Mouse (Mus musculus) lung, embryonic 15.5 days (tissue): ENCODE results near the gene C1qtnf7. TPM values are rescaled to one million over a fixed set of nuclear protein-coding genes. Genes with fewer than 3 reads are reported as not detected.

Experiments
- ATAC-seq: fragments of 200-750 bp; cut with Nextera tagmentation; 2 replicates; pipeline ENCODE4 v1.8.0; 2017; ENCODE audit warnings: moderate number of reproducible peaks, borderline replicate concordance; ENCODE audit not compliant: low FRiP score, low TSS enrichment; ENCODE audit errors: extremely low read depth
- H3K27ac ChIP-seq: fragments of 300-500 bp; sonication (generic); 2 replicates; pipeline ENCODE4 v1.5.1; 2015; ENCODE audit warnings: moderate library complexity, mild to moderate bottlenecking, inconsistent platforms
- H3K27me3 ChIP-seq: fragments of 300-500 bp; sonication (generic); 2 replicates; pipeline ENCODE4 v1.6.1; 2015; ENCODE audit warnings: inconsistent platforms
- H3K36me3 ChIP-seq: fragments of 300-500 bp; sonication (generic); 2 replicates; pipeline ENCODE4 v1.6.1; 2015; ENCODE audit warnings: inconsistent platforms
- H3K4me1 ChIP-seq: fragments of 300-500 bp; sonication (generic); 2 replicates; pipeline ENCODE4 v1.6.1; 2015; ENCODE audit warnings: inconsistent platforms
- H3K4me2 ChIP-seq: fragments of 300-500 bp; sonication (generic); 2 replicates; pipeline ENCODE4 v1.6.1; 2015; ENCODE audit warnings: inconsistent platforms, mild to moderate bottlenecking, moderate library complexity
- H3K4me3 ChIP-seq: fragments of 300-500 bp; sonication (generic); 2 replicates; pipeline ENCODE4 v1.5.1; 2015; ENCODE audit warnings: mild to moderate bottlenecking, inconsistent platforms
- H3K9ac ChIP-seq: fragments of 300-500 bp; sonication (generic); 2 replicates; pipeline ENCODE4 v1.6.1; 2015; ENCODE audit warnings: inconsistent platforms
- H3K9me3 ChIP-seq: fragments of 300-500 bp; sonication (generic); 2 replicates; pipeline ENCODE4 v1.6.1; 2016; ENCODE audit warnings: inconsistent platforms
- WGBS: fragments of 180-500 bp; shearing (Covaris S2); methylation state at CpG from one replicate; pipeline ENCODE4 v1.1.7; 2015; 5-methylcytosine and 5-hydroxymethylcytosine counted together
- polyA plus RNA-seq: library from polyadenylated mRNA; unstranded; fragments of >200 nt; fragmentation: Nextera tagmentation; extraction: Ambion mirVana; gene quantifications from 2 replicates; pipeline ENCODE4 v1.2.1, GENCODE M21; 2015

The C1qtnf7 gene
- polyA plus RNA-seq: 47.7 and 48.2 TPM in 2 replicates

GRCm38 (mm10) chr5:43515401-43515976 lies at the start of gene C1qtnf7:
Gene C1qtnf7, plus strand, starts transcription at chr5:43515538.
- Histone ChIP-seq H3K27me3 (no peaks in the 10 kb centered on the region), H3K9ac (peak within 1 kb of the TSS; percentile 48), H3K27ac (peak within 1 kb of the TSS; percentile 90)

DNA sequence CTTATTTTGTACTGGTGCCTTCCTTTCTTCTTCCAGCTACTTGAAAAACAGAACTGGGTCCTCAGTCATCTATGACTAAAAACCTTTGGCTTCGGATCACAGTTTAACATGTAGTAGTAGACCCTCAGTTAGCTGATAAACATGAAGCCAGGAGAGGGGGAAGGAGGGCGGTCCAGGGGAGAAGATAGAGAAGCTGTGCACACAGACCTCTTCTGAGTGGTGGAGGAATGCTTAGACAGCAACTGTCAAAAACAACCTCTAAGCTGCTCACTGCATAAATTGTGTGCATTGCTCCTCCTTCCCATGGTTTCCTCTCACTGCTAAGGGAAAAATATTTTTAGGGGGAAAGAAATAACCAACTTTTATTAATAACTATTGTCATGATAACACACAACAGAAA lies 48.6 kb upstream of the C1qtnf7 start:
- Histone ChIP-seq H3K4me2 (no peak overlapping the region), H3K4me3 (no peak overlapping the region)
- 41% methylated on average over 2 of the region's 2 CpGs for WGBS

More at GRCm38 (mm10) chr5:43515401-43515976, at the start of gene C1qtnf7:
- Histone ChIP-seq H3K36me3 (no peaks in the 10 kb centered on the region), H3K4me3 (peak within 1 kb of the TSS; percentile 40), H3K4me1 (peaks cover 34% of the 10 kb centered on the region), H3K9me3 (no peaks in the 10 kb centered on the region), H3K4me2 (peak within 1 kb of the TSS; percentile 51)
- peak; percentile 37; the same call in 1 of the 2 replicates for ATAC-seq
- WGBS: 7% methylated on average over 15 of the region's 15 CpGs

GRCm38 (mm10) chr5:43467214-43467613 lies 48.1 kb upstream of the C1qtnf7 start:
- no peaks in the 10 kb centered on the region for H3K36me3 ChIP-seq
- H3K9me3 ChIP-seq: no peaks in the 10 kb centered on the region
- peaks cover 3% of the 10 kb centered on the region; the same call in 1 of the 2 replicates for H3K4me1 ChIP-seq
- H3K27me3 ChIP-seq: no peaks in the 10 kb centered on the region
- H3K4me2 ChIP-seq: no peak overlapping the region
- WGBS: 31% methylated on average over 3 of the region's 3 CpGs
- H3K4me3 ChIP-seq: no peak overlapping the region
- H3K9ac ChIP-seq: no peak overlapping the region
- H3K27ac ChIP-seq: no peak overlapping the region
- no peak for ATAC-seq

More for the DNA sequence above, 48.6 kb upstream of the C1qtnf7 start:
- no peaks in the 10 kb centered on the region for H3K9me3 ChIP-seq
- no peak overlapping the region for H3K27ac ChIP-seq
- no peaks in the 10 kb centered on the region for H3K36me3 ChIP-seq
- no peaks in the 10 kb centered on the region for H3K27me3 ChIP-seq
- ATAC-seq: peak; percentile 46; the same call in 1 of the 2 replicates
- no peak overlapping the region for H3K9ac ChIP-seq
- peaks cover 3% of the 10 kb centered on the region; the same call in 1 of the 2 replicates for H3K4me1 ChIP-seq

DNA sequence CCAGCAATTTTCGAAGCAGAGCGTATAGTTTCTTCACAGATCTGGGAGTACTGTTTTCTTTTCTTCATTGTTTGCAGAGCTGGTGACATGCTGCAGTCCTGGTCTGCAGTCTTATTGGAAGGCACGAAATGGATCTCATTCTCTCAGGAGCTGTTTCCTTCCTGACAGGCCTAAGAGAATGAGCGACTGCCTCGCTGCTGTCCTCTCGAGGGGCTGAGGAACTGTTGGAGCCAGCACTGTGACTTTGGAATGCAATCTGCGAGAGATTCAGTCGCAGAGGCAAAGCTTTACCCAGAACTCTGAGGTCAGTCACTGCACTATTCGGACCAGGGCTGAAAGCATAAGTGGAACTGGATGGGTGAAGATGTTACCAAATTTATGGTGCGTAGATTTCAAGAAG lies 46.4 kb upstream of the C1qtnf7 start:
- H3K9me3 ChIP-seq: no peaks in the 10 kb centered on the region
- no peaks in the 10 kb centered on the region for H3K36me3 ChIP-seq
- 57% methylated on average over 10 of the region's 10 CpGs for WGBS
- no peak for ATAC-seq
- H3K27me3 ChIP-seq: no peaks in the 10 kb centered on the region
- no peak overlapping the region for H3K4me2 ChIP-seq
- no peak overlapping the region for H3K27ac ChIP-seq
- no peak overlapping the region for H3K4me3 ChIP-seq
- peaks cover 3% of the 10 kb centered on the region; the same call in 1 of the 2 replicates for H3K4me1 ChIP-seq
- H3K9ac ChIP-seq: no peak overlapping the region

DNA sequence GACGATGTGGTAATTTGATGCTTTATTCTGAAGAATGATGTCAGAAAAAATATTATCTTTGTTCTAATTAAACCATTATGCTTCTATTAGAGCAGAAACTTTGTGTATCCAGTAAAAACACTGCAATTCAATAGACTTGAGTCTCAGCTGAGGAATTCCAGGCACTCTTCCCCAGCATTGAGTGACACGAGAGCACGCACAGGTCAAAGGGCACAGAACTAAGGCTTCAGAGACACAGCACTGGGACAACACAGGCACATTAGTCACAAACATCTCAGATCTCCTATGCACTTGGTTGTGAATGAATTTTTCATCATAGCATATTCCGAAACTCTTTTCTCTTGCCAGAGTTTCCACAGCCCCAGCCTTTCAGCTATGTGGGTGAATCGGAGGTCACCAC lies 37.4 kb upstream of the C1qtnf7 start:
- peaks cover 2% of the 10 kb centered on the region; the same call in 1 of the 2 replicates for H3K4me1 ChIP-seq
- H3K36me3 ChIP-seq: no peaks in the 10 kb centered on the region
- no peak overlapping the region for H3K4me2 ChIP-seq
- no peak overlapping the region for H3K27ac ChIP-seq
- H3K9me3 ChIP-seq: no peaks in the 10 kb centered on the region
- no peak overlapping the region for H3K4me3 ChIP-seq
- WGBS: 50% methylated on average over 5 of the region's 5 CpGs
- H3K9ac ChIP-seq: no peak overlapping the region
- ATAC-seq: no peak
- H3K27me3 ChIP-seq: no peaks in the 10 kb centered on the region

- H3K4me1 ChIP-seq: peaks cover 2% of the 10 kb centered on the region; the same call in 1 of the 2 replicates
- H3K4me2 ChIP-seq: no peak overlapping the region
- H3K27me3 ChIP-seq: no peaks in the 10 kb centered on the region
- no peak overlapping the region for H3K27ac ChIP-seq
- H3K4me3 ChIP-seq: no peak overlapping the region
- H3K36me3 ChIP-seq: no peaks in the 10 kb centered on the region
- H3K9ac ChIP-seq: no peak overlapping the region
- ATAC-seq: no peak
- WGBS: 29% methylated on average over 3 of the region's 3 CpGs
- no peaks in the 10 kb centered on the region for H3K9me3 ChIP-seq
Observed at GRCm38 (mm10) chr5:43480046-43480445, 35.3 kb upstream of the C1qtnf7 start.

DNA sequence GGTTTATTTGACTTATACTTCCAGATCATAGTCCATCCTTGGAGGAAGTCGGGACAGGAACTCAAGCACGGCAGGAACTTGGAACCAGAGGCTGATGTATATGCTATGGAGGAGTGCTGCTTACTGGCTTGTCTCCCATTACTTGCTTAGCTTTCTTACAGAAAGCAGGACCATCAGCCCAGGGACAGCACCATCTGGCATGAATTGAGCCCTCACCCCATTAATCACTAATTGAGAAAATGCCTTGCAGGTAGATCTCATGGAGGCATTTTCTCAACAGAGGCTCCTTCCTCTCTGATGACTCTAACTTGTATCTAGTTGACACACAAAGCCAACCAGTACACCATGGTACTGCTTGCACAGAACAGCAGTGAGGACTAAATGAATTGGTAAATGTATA lies 34.6 kb upstream of the C1qtnf7 start:
- Histone ChIP-seq H3K36me3 (no peaks in the 10 kb centered on the region), H3K27ac (no peak overlapping the region), H3K27me3 (no peaks in the 10 kb centered on the region), H3K4me2 (no peak overlapping the region), H3K9me3 (no peaks in the 10 kb centered on the region), H3K9ac (no peak overlapping the region), H3K4me3 (no peak overlapping the region), H3K4me1 (peaks cover 2% of the 10 kb centered on the region; the same call in 1 of the 2 replicates)
- no peak for ATAC-seq
- WGBS: 43% methylated on average over 2 of the region's 2 CpGs

DNA sequence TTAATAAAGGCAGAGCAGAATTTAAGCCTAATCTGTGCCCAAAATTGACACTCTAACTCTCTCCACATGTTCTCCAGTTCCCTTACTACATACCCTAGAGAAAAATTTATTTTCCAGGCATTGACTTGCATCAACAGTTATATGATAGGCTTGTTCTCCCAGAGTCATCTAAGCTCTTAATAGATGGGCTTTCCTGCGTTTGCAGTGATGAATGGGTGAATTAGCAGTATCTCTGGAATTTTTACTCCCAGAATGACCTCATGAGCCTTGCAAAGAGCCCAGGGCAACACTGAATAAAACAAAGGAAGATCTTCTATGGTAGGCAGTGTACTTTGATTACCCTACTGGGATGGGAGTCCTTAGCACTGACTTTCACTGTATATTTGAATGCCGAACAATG lies 33.5 kb upstream of the C1qtnf7 start:
- H3K4me1 ChIP-seq: no peaks in the 10 kb centered on the region

DNA sequence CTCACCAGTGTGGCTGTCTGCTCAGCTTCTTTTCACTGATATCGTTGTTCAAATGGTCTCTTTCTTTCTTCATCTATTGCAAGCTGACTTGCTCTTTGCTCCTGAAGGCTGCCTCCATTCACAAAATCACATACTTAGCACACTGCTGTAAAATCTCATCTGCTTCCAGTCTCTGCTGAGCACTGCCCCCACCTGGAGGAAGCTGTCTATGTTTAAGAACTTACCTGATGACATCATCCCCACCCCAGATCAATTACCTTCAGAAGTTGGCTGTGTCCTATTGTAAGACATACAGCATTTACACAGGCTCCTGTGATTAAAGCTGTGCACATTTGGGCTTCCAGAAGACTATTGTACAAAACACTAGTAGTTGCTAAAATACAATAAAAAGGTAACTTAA lies 13.5 kb upstream of the C1qtnf7 start:
- Histone ChIP-seq H3K27me3 (no peaks in the 10 kb centered on the region), H3K36me3 (no peaks in the 10 kb centered on the region), H3K27ac (no peak overlapping the region), H3K4me1 (peaks cover 2% of the 10 kb centered on the region; the same call in 1 of the 2 replicates), H3K4me3 (no peak overlapping the region), H3K4me2 (no peak overlapping the region), H3K9ac (no peak overlapping the region), H3K9me3 (no peaks in the 10 kb centered on the region)
- WGBS: 79% methylated on average over 1 of the region's 1 CpGs
- ATAC-seq: no peak

More for the DNA sequence above, 33.5 kb upstream of the C1qtnf7 start:
- Histone ChIP-seq H3K36me3 (no peaks in the 10 kb centered on the region), H3K9me3 (no peaks in the 10 kb centered on the region), H3K4me2 (no peak overlapping the region), H3K4me3 (no peak overlapping the region), H3K27ac (no peak overlapping the region), H3K9ac (no peak overlapping the region), H3K27me3 (no peaks in the 10 kb centered on the region)
- 50% methylated on average over 2 of the region's 2 CpGs for WGBS
- no peak for ATAC-seq

DNA sequence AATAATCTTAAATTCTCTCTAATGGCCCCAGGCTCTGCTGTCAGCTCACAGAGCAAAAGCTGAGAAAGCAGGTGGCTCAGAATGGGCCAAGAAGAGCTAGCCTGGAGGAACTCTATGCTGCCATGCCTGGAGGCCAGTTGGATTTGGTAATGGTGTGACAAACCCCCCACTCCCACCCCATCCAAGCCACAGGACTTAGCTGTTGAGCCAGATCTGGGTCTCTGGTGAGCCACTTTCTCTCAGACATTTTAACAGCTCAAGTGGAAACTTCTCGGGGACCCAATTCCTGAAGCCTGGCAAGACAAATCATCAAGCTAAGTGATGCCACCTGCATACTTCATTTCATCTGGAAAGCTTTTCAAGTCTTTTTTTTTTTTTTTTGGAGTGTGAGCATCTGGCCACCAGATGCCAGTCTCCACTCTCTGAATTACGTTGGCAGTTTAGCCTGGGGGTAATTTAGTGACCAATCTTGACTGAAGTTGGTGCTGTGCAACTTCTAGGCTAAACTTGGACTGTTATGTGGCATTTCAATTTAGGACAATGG lies 11.0 kb upstream of the C1qtnf7 start:
- H3K9me3 ChIP-seq: no peaks in the 10 kb centered on the region
- H3K4me3 ChIP-seq: no peak overlapping the region
- ATAC-seq: no peak
- no peak overlapping the region for H3K27ac ChIP-seq
- H3K9ac ChIP-seq: no peak overlapping the region
- H3K27me3 ChIP-seq: no peaks in the 10 kb centered on the region
- H3K4me1 ChIP-seq: peaks cover 13% of the 10 kb centered on the region
- no peaks in the 10 kb centered on the region for H3K36me3 ChIP-seq
- 67% methylated on average over 2 of the region's 2 CpGs for WGBS
- no peak overlapping the region for H3K4me2 ChIP-seq

DNA sequence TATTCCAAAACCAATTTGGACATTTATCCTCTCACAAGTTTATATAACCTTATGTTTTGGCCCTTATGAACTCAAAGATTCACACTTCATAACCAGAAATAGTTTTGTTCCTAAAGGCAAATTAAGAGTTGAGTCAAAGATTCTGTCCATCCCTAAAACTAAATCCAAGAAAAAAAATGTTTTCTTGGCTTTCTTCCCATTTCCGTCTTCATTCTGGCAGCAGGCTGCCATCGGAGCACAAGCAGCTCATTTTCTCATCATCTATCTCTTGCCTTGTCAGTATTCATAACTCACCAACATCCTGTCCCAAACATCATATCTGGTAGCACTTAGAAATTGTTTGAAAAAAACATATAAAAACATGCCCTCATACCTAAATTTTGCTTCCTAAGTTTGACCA lies 6.9 kb upstream of the C1qtnf7 start:
- H3K27me3 ChIP-seq: no peaks in the 10 kb centered on the region
- no peaks in the 10 kb centered on the region for H3K36me3 ChIP-seq
- no peak overlapping the region for H3K4me2 ChIP-seq
- no peaks in the 10 kb centered on the region for H3K9me3 ChIP-seq
- no peak overlapping the region for H3K4me3 ChIP-seq
- WGBS: 17% methylated on average over 2 of the region's 2 CpGs
- peak; percentile 92 for ATAC-seq
- peak overlapping the region; percentile 73; the same call in 1 of the 2 replicates for H3K27ac ChIP-seq
- no peak overlapping the region for H3K9ac ChIP-seq
- peaks cover 26% of the 10 kb centered on the region for H3K4me1 ChIP-seq

DNA sequence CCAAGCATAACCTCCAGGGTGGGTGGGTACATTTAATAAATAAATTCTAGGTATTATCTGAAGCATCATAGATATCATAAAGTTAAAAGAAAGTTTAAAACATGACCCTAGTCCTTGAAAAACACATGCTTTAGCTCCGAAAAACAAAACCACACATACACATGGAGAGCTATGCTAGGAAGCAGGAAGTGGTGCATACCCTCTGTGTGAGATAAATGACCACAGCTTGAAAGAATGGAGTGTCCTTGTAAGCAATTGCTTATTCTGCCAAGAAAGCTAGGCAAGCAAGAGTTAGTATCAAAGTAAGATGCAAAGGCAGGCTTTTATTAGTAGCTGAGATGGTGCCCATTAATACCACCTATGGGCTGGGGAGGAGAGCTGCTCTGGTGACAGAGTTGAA lies 6.4 kb upstream of the C1qtnf7 start:
- 33% methylated on average over 1 of the region's 1 CpGs for WGBS
- H3K9ac ChIP-seq: no peak overlapping the region
- no peaks in the 10 kb centered on the region for H3K9me3 ChIP-seq
- no peaks in the 10 kb centered on the region for H3K27me3 ChIP-seq
- H3K27ac ChIP-seq: peak overlapping the region; percentile 73
- H3K4me2 ChIP-seq: no peak overlapping the region
- no peaks in the 10 kb centered on the region for H3K36me3 ChIP-seq
- H3K4me3 ChIP-seq: no peak overlapping the region
- peak; percentile 87; the same call in 1 of the 2 replicates for ATAC-seq
- H3K4me1 ChIP-seq: peaks cover 30% of the 10 kb centered on the region
